Mouse (Mus musculus) adrenal gland, postnatal 36 days (tissue): ENCODE measurements around the gene Mmd2. TPM values are rescaled to one million over a fixed set of nuclear protein-coding genes. Genes with fewer than 3 reads are reported as not detected.

Experiments used
- DNase-seq, 2 experiments: peaks; one replicate each; pipeline ENCODE4 v3.0.0; 2021; ENCODE audit warnings: mixed read lengths in 1 of 2
- total RNA-seq, 2 experiments: library from RNA; stranded (reverse); gene quantifications; 2 replicates each; pipeline ENCODE4 v1.2.3; 2021

Mmd2 gene
- total RNA-seq, 2 experiments from 2014 or later, result 21.6 to 35.2 TPM

DNA sequence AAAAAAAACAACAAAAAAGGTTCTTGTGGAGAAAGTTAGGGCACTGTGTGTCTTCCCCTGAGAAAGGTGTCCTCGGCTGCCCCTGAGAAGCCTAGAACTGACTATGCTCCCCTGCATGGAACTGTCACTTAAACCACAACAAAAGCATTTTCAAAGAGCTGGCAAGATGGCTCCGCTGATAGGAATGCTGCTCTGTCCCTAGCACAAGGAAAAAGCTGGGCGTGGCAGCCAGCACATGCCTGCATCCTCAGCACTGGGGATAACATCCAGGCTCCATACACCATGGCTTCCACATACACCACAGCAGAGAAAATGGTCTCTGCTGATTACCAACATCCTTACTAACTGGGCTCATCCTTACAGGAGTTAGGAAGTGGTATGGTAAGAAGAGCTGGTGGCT is 61.5 kb downstream of the Mmd2 start:
- DNase-seq, result no peak

DNA sequence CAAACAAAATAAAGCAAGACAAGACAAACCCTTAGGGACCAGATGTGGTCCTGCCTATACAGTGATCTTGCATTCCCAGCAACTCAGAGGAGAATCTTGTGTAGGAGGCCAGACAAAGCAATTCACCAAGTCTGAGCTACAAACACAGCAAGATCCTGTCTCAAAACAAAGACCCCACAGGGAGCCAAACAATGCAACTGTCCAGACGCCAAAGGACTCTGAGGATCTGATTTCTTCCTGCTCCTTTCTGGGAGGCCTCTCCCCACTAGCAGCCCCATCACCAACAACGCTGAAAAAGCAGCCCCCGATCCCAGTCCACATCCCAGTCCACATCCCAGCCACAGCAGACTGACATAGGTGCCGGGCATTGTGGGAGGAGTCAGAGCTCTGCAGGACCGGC is 62.3 kb downstream of the Mmd2 start:
- no peak for DNase-seq

DNA sequence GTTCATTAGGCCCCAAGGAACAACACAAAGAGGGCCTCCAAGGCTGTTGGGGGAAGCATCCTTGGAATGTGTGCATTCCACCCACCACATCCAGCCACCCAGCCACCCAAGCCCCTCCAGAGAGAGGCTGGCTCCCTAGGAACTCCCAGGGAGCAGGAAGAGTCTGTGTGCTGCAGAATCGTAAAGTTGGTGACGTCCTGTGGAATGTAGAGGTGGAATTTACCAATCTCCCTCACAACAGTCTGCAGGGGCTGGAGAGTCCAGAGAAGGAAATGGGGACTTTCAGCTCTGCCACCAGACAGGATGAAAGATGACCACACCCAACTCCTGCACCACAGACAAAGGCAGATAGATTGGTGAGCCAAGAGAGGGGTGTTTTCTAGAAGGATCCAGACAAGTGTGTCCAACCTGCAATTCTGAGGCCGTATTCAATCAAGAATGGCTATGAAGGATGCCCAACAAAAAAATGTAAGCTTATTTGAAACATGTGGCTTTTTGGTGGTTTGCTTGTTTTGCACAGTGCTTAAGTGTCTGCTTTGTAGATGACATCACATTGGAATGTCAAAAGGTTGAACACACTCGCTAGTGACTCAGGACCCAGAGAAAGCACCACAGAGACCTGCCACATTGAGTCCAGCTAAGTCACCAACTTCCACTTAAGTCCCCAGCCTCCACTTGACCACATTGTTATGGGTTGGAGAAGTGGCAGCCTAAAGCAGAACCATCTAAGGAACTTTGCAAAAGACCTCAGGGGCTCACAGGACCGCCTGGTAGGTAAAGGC is 63.4 kb downstream of the Mmd2 start:
- DNase-seq, result no peak

DNA sequence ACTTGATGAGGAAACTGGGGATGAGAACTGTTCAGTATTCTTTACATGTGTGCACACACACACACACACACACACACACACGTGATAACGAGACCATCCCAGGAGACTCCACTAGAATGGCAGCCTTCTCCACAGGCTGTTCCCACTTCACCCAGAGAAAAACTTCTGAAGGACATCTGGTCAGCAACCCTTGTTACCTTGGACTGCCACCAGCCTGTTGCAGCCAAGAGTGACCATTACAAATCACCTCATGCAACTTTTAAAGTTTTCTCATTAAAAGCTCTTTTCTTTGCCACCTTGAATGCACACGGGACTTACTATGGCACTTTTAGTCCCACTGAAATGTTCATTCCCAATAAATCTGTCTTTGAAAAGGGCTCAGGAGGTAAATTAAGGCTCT is 71.3 kb downstream of the Mmd2 start:
- peak; percentile 66 to 69 for DNase-seq

DNA sequence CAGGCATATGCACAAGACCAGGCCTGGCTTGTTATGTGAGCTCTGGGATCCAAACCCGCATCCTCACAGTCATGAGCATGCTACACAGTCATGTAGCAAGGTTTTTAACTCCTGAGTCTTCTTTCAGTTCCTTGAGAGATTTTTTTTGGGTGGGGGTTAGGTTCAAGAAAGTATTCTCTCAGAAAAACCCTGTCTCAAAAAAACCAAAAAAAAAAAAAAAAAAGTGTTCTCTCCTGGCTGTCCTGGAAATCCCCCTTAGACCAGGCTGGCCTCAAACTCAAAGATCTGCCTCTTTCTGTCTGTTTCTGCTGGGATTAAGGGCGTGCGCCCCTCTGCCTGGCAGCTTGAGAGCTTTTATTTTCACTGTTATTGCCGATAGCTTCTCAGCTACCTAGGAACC is 73.2 kb downstream of the Mmd2 start:
- DNase-seq, result no peak

DNA sequence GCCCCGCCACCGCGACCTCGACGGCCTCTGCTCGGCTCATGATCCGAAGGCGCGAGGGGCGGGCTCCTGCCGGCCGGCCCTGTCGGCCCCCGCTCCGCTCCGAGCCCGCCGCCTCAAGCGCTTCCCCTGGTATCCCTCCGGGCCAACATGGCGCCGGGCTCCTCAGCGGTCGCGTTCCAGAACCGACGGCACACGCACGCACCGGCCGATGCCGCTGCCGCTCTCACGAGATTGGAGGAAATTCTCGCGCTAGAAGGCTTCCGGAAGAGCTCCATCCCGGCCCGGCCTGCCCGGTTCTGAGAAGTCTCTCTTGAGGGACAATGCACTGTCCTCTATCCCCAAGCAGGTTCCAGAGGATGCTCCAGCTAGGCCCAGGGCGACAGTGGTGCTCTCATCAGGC is 78.7 kb downstream of the Mmd2 start, which contains the start of gene Papolb:
Gene Papolb, minus strand, starts transcription at position 162 of the 400 bp plus-strand sequence.
- no peak for DNase-seq

DNA sequence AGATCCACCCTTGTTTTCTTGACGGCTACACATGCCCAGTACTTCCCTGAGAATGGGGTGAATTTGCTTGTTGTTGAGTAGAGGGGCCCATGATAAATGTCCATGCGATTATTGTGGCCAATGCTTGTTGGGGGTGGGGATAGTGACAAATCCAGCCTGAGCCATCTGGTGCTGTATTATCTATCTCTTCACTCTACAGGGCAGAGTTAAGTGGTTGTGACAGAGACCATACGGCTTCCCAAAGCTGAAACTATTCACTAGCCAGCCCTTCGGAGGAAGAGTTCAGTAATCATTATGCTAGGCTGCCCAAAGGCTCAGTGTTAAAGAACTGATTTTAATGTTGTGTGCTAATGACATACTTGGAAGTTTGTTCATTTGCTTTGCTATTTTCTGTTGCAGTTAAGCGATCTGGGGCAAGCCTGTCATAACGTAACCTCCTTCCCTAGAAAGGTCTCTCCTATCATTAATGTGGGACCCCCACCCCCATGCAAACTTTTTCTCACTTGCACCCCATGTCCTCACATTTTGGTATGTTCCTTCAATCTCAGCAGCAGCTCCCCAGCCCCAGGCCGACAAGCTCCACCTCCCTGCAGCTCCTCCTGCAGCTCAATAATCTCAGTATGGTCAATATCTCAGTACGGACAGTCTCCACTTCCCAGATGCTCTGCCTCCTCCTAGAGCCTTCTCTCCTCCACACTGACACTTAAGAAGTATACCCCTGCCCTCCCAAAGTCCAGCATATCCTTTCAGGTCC is 83.7 kb downstream of the Mmd2 start:
- DNase-seq, result no peak

DNA sequence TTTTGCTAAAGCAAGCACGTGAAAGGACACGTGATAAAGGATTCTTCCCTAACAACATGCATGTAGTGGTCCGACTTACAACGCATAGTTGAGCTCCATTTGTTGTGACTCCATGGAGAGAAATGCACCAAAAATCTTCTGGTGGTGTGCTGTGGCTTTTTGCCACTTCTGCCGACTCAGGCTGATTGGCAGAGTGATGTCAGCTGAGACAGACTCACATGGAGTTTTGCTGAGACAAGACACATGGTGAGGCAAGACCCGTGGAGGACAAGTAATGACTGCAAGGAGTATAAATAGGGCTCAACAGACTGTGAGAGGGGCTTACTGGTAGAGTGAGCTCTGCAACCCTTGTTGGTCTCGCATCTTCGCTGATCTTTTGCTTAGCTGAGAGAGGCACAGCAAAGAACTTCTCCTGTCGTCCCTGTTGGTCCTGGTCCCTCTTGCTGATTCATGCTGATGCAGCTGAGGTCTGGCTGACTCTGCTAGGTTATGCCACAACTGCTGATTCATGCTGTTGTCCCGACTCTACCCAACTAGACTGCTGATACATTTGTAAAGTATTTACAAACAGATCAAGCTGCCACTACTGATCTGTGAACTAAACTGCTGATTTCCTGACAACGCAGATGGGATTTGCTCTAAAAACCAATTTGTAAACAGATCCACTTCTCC is 87.3 kb downstream of the Mmd2 start:
- peak; percentile 51 to 54 for DNase-seq

DNA sequence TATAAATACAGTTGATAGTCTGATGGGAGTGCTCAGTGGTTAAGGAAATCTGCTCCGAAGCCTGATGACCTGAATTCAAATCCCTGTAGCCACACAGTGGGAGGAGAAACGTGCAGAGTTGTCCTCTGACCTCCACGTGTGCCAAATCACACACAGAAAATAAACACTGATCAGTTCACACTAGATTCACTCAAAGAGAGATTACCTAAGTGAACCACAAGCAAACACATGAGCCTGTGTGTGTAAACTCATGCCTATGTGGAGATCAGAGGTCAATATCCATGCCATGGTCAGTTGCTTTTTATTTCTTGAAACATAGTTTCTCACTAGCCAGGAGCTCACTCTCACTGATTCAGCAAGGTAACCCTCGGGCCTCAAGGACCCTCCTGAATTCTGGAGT is 88.2 kb downstream of the Mmd2 start:
- no peak for DNase-seq

DNA sequence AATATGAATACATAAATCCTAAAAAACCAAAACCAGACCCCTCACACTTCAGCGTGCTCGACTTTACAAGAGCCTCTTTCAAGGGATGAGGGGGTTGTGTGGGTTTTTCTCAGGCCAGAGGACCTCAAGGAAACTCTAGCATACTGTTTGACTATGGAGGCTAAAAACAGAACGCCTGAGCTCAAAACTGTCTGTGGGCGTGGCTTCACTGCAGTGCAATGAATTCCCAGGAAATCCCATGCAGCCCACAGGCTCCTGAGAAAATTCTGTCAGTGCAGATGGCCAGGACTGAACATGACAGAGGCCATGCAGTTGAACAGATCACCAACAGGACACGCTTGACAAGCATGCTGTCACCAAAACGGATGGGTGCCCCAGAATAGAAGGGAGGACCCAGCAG is 89.6 kb downstream of the Mmd2 start:
- no peak for DNase-seq

Other genes with a start within 250 kb of the Mmd2 start
- 10 to 100 TPM; 21.3 to 22.3 TPM for gene Foxk1, start 207.3 kb downstream of the Mmd2 start, total RNA-seq
- gene Ap5z1, start 144.9 kb downstream of the Mmd2 start, total RNA-seq, result 10 to 100 TPM; 13.4 to 17.9 TPM
- under 1 TPM in 1 of 2 experiments, not detected in 1; 0.36 TPM for gene Papolb, start 78.7 kb downstream of the Mmd2 start, total RNA-seq
- 1 to 10 TPM; 3.3 to 5.5 TPM for gene Radil, start 57.7 kb downstream of the Mmd2 start, total RNA-seq
- gene Wipi2, start 18.9 kb upstream of the Mmd2 start, total RNA-seq, result 100 to 1,000 TPM in 1 of 2 experiments, 10 to 100 TPM in 1; 95.2 to 104 TPM
- 10 to 100 TPM; 14.4 to 22.8 TPM for gene Slc29a4, start 83.7 kb upstream of the Mmd2 start, total RNA-seq
- 10 to 100 TPM; 79.8 to 81.9 TPM for gene Tnrc18, start 208.9 kb upstream of the Mmd2 start, total RNA-seq